Comparison of ENCODE assay signal across 10 mouse cellular contexts in genomic region chr7:134800079-134800478, GRCm38 (mm10).
DNase-seq lines count a peak whose midpoint lies in the region; ATAC-seq and TF ChIP-seq lines count a peak whose summit lies in the region.
"Had no signal": no experiment of that assay in that cellular context is flagged by ENCODE, and none has a peak within 500 bp of the region (broad histone marks: within the 10 kb centered on the region; RNA-seq: fewer than 3 reads in every experiment).

No protein-coding gene starts in this region.

- H3K9me3 ChIP-seq in lung, embryonic 14.5 days (ENCODE audit: low read depth, low read length), result no peaks in the 10 kb centered on the region
- no peaks in the 10 kb centered on the region for H3K9me3 ChIP-seq in intestine, embryonic 16.5 days (ENCODE audit: control insufficient read depth, low read length)
- H3K9me3 ChIP-seq: neural tube, embryonic 12.5 days had no signal

- H3K4me1 ChIP-seq in lung, embryonic 14.5 days (ENCODE audit: insufficient read depth), result no peaks in the 10 kb centered on the region
- no peaks in the 10 kb centered on the region for H3K4me1 ChIP-seq in intestine, embryonic 16.5 days (ENCODE audit: control insufficient read depth, insufficient read depth, low read length)
- H3K4me1 ChIP-seq: neural tube, embryonic 12.5 days had no signal

- H3K4me3 ChIP-seq in lung, embryonic 14.5 days (ENCODE audit: low read depth, low read length), result no peak overlapping the region
- no peak overlapping the region for H3K4me3 ChIP-seq in intestine, embryonic 16.5 days (ENCODE audit: low read length)
- H3K4me3 ChIP-seq: neural tube, embryonic 12.5 days had no signal

- no peak for ATAC-seq in lung, embryonic 14.5 days (ENCODE audit: insufficient read depth)
- ATAC-seq in intestine, embryonic 16.5 days, result no peak

- peaks cover 43% of the 10 kb centered on the region for H3K36me3 ChIP-seq in lung, embryonic 14.5 days (ENCODE audit: insufficient read depth)
- H3K36me3 ChIP-seq in intestine, embryonic 16.5 days (ENCODE audit: control insufficient read depth, insufficient read depth, low read length), result no peaks in the 10 kb centered on the region
- H3K36me3 ChIP-seq: neural tube, embryonic 12.5 days had no signal

- H3K9ac ChIP-seq in lung, embryonic 14.5 days, result no peak overlapping the region
- H3K9ac ChIP-seq in intestine, embryonic 16.5 days (ENCODE audit: low read depth, low read length), result no peak overlapping the region
- H3K9ac ChIP-seq: neural tube, embryonic 12.5 days had no signal

- H3K27me3 ChIP-seq in lung, embryonic 14.5 days (ENCODE audit: insufficient read depth, low read length), result no peaks in the 10 kb centered on the region
- H3K27me3 ChIP-seq in intestine, embryonic 16.5 days (replicated peaks; ENCODE audit: control insufficient read depth, insufficient read depth, low read length), result no peaks in the 10 kb centered on the region
- H3K27me3 ChIP-seq: neural tube, embryonic 12.5 days had no signal

- H3K27ac ChIP-seq in lung, embryonic 14.5 days (ENCODE audit: low read depth), result no peak overlapping the region
- no peak overlapping the region for H3K27ac ChIP-seq in intestine, embryonic 16.5 days (ENCODE audit: low read length)
- H3K27ac ChIP-seq: neural tube, embryonic 12.5 days had no signal

- DNase-seq in lung, embryonic 14.5 days, result peak; percentile 13
- DNase-seq in lung, adult 18-20 months, result no peak
- DNase-seq in adipocyte (ENCODE audit: low spot score), result peak; percentile 73
- peak; percentile 83 for DNase-seq in brain, adult 2 months (ENCODE audit: low read depth, low spot score)
- peak; percentile 7 to 38 for DNase-seq in left cerebral cortex, adult 8-10 months (ENCODE audit: low spot score in 2 of 2)
- no peak for DNase-seq in kidney, adult 8-10 months
- DNase-seq: lung, postnatal 36 days had no signal

- WGBS in lung, embryonic 14.5 days, result 78% methylated on average over 4 of the region's 4 CpGs
- WGBS in intestine, embryonic 16.5 days, result 78% methylated on average over 4 of the region's 4 CpGs

- no peak overlapping the region for H3K4me2 ChIP-seq in lung, embryonic 14.5 days
- no peak overlapping the region for H3K4me2 ChIP-seq in intestine, embryonic 16.5 days (ENCODE audit: low read depth, low read length)
- H3K4me2 ChIP-seq: heart, embryonic 11.5 days; neural tube, embryonic 12.5 days had no signal

- TF ChIP-seq CTCF in lung, embryonic 14.5 days (IDR thresholded peaks at IDR 0.05; ENCODE audit: low read depth), result no peak

Comparison
In these comparisons a context has a peak if more than half of its experiments do, and no peak if none do; other contexts are left out.
1. DNase-seq: peak in lung, embryonic 14.5 days (single experiment), adipocyte (single experiment), brain, adult 2 months (single experiment) and left cerebral cortex, adult 8-10 months (2 of 2); none in lung, adult 18-20 months (0 of 2) and kidney, adult 8-10 months (0 of 2).